Mouse (Mus musculus) MEL (cell line): ENCODE measurements around the gene Thumpd2. TPM values are rescaled to one million over a fixed set of nuclear protein-coding genes. Genes with fewer than 3 reads are reported as not detected.

Experiments
- DNase-seq: peaks from one replicate; pipeline ENCODE4 v3.0.0; 2011; ENCODE audit warnings: low read depth, low spot score
- H3K27ac ChIP-seq: 2 replicates; pipeline ENCODE4 v1.5.1; 2012; ENCODE audit warnings: low read depth, mild to moderate bottlenecking, control low read depth, low read length, moderate library complexity; ENCODE audit not compliant: control insufficient read depth
- H3K27me3 ChIP-seq, 2 experiments: fragments of 150-350 bp in 1 of 2; sonication (generic) in 1 of 2; 2 replicates each; pipeline ENCODE4 v1.6.1; 2012; ENCODE audit warnings: low read length in 2 of 2, mild to moderate bottlenecking in 2 of 2, improper control_type of control experiment in 1 of 2, moderate library complexity in 1 of 2; ENCODE audit not compliant: insufficient read depth in 2 of 2, control insufficient read depth in 1 of 2
- H3K36me3 ChIP-seq, 2 experiments: 2 replicates each; pipeline ENCODE4 v1.6.1; 2012 to 2014; ENCODE audit warnings: low read length in 2 of 2, improper control_type of control experiment in 1 of 2, inconsistent platforms in 1 of 2, mild to moderate bottlenecking in 1 of 2; ENCODE audit not compliant: insufficient read depth in 2 of 2, control insufficient read depth in 1 of 2
- H3K4me1 ChIP-seq, 2 experiments: fragments of 150-350 bp in 1 of 2; sonication (generic) in 1 of 2; 2 replicates each; pipeline ENCODE4 v1.6.1; 2012; ENCODE audit warnings: low read length in 2 of 2, improper control_type of control experiment in 1 of 2, mild to moderate bottlenecking in 1 of 2; ENCODE audit not compliant: insufficient read depth in 2 of 2, control insufficient read depth in 1 of 2
- H3K4me3 ChIP-seq, 2 experiments: fragments of 150-350 bp in 1 of 2; sonication (generic) in 1 of 2; 2 replicates each; pipeline ENCODE4 v1.5.1; 2012; ENCODE audit warnings: low read depth in 2 of 2, low read length in 2 of 2, mild to moderate bottlenecking in 2 of 2, moderate library complexity in 2 of 2, control low read depth in 1 of 2, improper control_type of control experiment in 1 of 2; ENCODE audit not compliant: control insufficient read depth in 1 of 2, insufficient read depth in 1 of 2
- H3K79me2 ChIP-seq: 2 replicates; pipeline ENCODE4 v1.6.1; 2012; ENCODE audit warnings: mild to moderate bottlenecking, low read length, moderate library complexity; ENCODE audit not compliant: control insufficient read depth, poor library complexity, insufficient read depth
- H3K9ac ChIP-seq: 2 replicates; pipeline ENCODE4 v1.6.1; 2012; ENCODE audit warnings: low read depth, mild to moderate bottlenecking, control low read depth, low read length, moderate library complexity; ENCODE audit not compliant: control insufficient read depth, poor library complexity, severe bottlenecking
- H3K9me3 ChIP-seq: fragments of 150-350 bp; sonication (generic); replicated peaks from 2 replicates; pipeline ENCODE4 v1.6.1; 2012; ENCODE audit warnings: mild to moderate bottlenecking, low read length, improper control_type of control experiment, moderate library complexity; ENCODE audit not compliant: insufficient read depth
- CHD2 ChIP-seq: IDR thresholded peaks from 2 replicates; pipeline ENCODE4 v1.6.1; 2011; ENCODE audit warnings: low read length, improper control_type of control experiment
- CTCF ChIP-seq, 3 experiments: IDR thresholded peaks in 2 of 3; conservative IDR thresholded peaks in 1 of 3; 2 replicates each; pipeline ENCODE4 v1.5.1; 2011 to 2012; ENCODE audit warnings: low read length in 3 of 3, low read depth in 2 of 3, mild to moderate bottlenecking in 2 of 3, improper control_type of control experiment in 1 of 3, inconsistent platforms in 1 of 3, mixed read lengths in 1 of 3, moderate library complexity in 1 of 3; ENCODE audit not compliant: control insufficient read depth in 1 of 3, insufficient read depth in 1 of 3, poor library complexity in 1 of 3, severe bottlenecking in 1 of 3
- E2F4 ChIP-seq: IDR thresholded peaks from 2 replicates; pipeline ENCODE4 v1.6.1; 2011; ENCODE audit warnings: low read depth, low read length, improper control_type of control experiment, borderline replicate concordance
- ELF1 ChIP-seq: IDR thresholded peaks from 2 replicates; pipeline ENCODE4 v1.6.1; 2014; ENCODE audit warnings: low read depth, mild to moderate bottlenecking, inconsistent platforms, low read length, improper control_type of control experiment, moderate library complexity
- GABPA ChIP-seq: IDR thresholded peaks from 2 replicates; pipeline ENCODE4 v1.6.1; 2012; ENCODE audit warnings: low read depth, mild to moderate bottlenecking, inconsistent platforms, low read length, improper control_type of control experiment, moderate library complexity
- HCFC1 ChIP-seq: IDR thresholded peaks from 2 replicates; pipeline ENCODE4 v1.6.1; 2012; ENCODE audit warnings: low read depth, mild to moderate bottlenecking, inconsistent platforms, low read length, improper control_type of control experiment, moderate library complexity
- MAFK ChIP-seq: IDR thresholded peaks from 2 replicates; pipeline ENCODE4 v1.6.1; 2011; ENCODE audit warnings: low read depth, mild to moderate bottlenecking, low read length, improper control_type of control experiment, borderline replicate concordance
- MAX ChIP-seq: IDR thresholded peaks from 2 replicates; pipeline ENCODE4 v1.6.1; 2011; ENCODE audit warnings: low read length, improper control_type of control experiment
- MXI1 ChIP-seq: IDR thresholded peaks from 2 replicates; pipeline ENCODE4 v1.6.1; 2011; ENCODE audit warnings: mild to moderate bottlenecking, low read depth, low read length, improper control_type of control experiment
- MYB ChIP-seq: IDR thresholded peaks from 2 replicates; pipeline ENCODE4 v1.6.1; 2011; ENCODE audit warnings: mild to moderate bottlenecking, low read depth, low read length, improper control_type of control experiment
- NRF1 ChIP-seq: IDR thresholded peaks from 2 replicates; pipeline ENCODE4 v1.6.1; 2014; ENCODE audit warnings: low read depth, mild to moderate bottlenecking, inconsistent platforms, low read length, improper control_type of control experiment, moderate library complexity; ENCODE audit not compliant: poor library complexity, insufficient read depth, severe bottlenecking
- POLR2AphosphoS5 ChIP-seq: IDR thresholded peaks from 2 replicates; pipeline ENCODE4 v1.6.1; 2012; ENCODE audit warnings: low read depth, borderline replicate concordance, mild to moderate bottlenecking, inconsistent platforms, low read length, moderate library complexity, mixed read lengths
- RCOR1 ChIP-seq: IDR thresholded peaks from 2 replicates; pipeline ENCODE4 v1.6.1; 2012; ENCODE audit warnings: low read depth, mild to moderate bottlenecking, inconsistent platforms, low read length, improper control_type of control experiment
- SMC3 ChIP-seq: IDR thresholded peaks from 2 replicates; pipeline ENCODE4 v1.6.1; 2011; ENCODE audit warnings: low read depth, low read length, improper control_type of control experiment
- ZC3H11A ChIP-seq: IDR thresholded peaks from 2 replicates; pipeline ENCODE4 v1.6.1; 2012; ENCODE audit warnings: low read depth, mild to moderate bottlenecking, inconsistent platforms, low read length, improper control_type of control experiment
- ZNF384 ChIP-seq: IDR thresholded peaks from 2 replicates; pipeline ENCODE4 v1.6.1; 2012; ENCODE audit warnings: low read depth, mild to moderate bottlenecking, inconsistent platforms, low read length, improper control_type of control experiment
- polyA plus RNA-seq, 2 experiments: library from polyadenylated mRNA; stranded (reverse) in 1 of 2; unstranded in 1 of 2; fragments of >175 nt in 1 of 2; fragments of >200 nt in 1 of 2; gene quantifications; 2 replicates each; pipeline versions ENCODE4 v1.2.1 to v1.2.4; 2012; ENCODE audit warnings: low replicate concordance in 2 of 2, low read depth in 1 of 2; ENCODE audit not compliant: insufficient read length in 2 of 2, insufficient read depth in 1 of 2, missing spikeins in 1 of 2
- total RNA-seq: library from RNA; depleted of rRNA; stranded (reverse); fragments of 300-350 nt; gene quantifications from 2 replicates; pipeline ENCODE4 v1.2.3, GENCODE M21; 2012

Gene Thumpd2
- total and polyA plus RNA-seq, 3 experiments = 15.1 to 15.5 TPM; not detected in 1

GRCm38 (mm10) chr17:81056796-81057381 is 8.0 kb downstream of the Thumpd2 start:
- Histone ChIP-seq H3K9ac (no peak overlapping the region), H3K27me3 (no peaks in the 10 kb centered on the region), H3K9me3 (no peaks in the 10 kb centered on the region), H3K4me3 (no peak overlapping the region), H3K4me1 (peaks cover 12 to 19% of the 10 kb centered on the region in 2 experiments; a peak in 2 of 4 replicates), H3K79me2 (peaks cover 11% of the 10 kb centered on the region), H3K27ac (no peak overlapping the region), H3K36me3 (peaks cover 8 to 18% of the 10 kb centered on the region in 2 experiments)
- TF ChIP-seq HCFC1 (no peak), CHD2 (no peak), ELF1 (no peak), MAX (no peak)
- DNase-seq = no peak

GRCm38 (mm10) chr17:81056035-81056434 is 8.8 kb downstream of the Thumpd2 start:
- Histone ChIP-seq H3K9ac (no peak overlapping the region), H3K4me1 (peaks cover 12 to 19% of the 10 kb centered on the region in 2 experiments; a peak in 2 of 4 replicates), H3K9me3 (no peaks in the 10 kb centered on the region), H3K36me3 (peaks cover 8 to 17% of the 10 kb centered on the region in 2 experiments), H3K4me3 (no peak overlapping the region)
- TF ChIP-seq RCOR1 (no peak), ZC3H11A (no peak), GABPA (no peak), E2F4 (no peak)
- TF ChIP-seq, all 39 proteins: peak for 0
- no peaks in the 10 kb centered on the region for H3K27me3 ChIP-seq
- peak overlapping the region; percentile 23; the same call in 1 of the 2 replicates for H3K27ac ChIP-seq
- peaks cover 8% of the 10 kb centered on the region for H3K79me2 ChIP-seq
- DNase-seq = no peak

GRCm38 (mm10) chr17:81055522-81055921 is 9.4 kb downstream of the Thumpd2 start:
- Histone ChIP-seq H3K79me2 (peaks cover 8% of the 10 kb centered on the region), H3K36me3 (peaks cover 8 to 17% of the 10 kb centered on the region in 2 experiments), H3K9ac (no peak overlapping the region), H3K27ac (no peak overlapping the region), H3K9me3 (no peaks in the 10 kb centered on the region), H3K4me3 (no peak overlapping the region)
- no peak for DNase-seq
- TF ChIP-seq CHD2 (no peak), MXI1 (no peak), MAFK (no peak), GABPA (no peak), MYB (no peak), SMC3 (no peak), E2F4 (no peak), POLR2AphosphoS5 (no peak), CTCF (IDR thresholded peaks at IDR 0.05 in 2 of 3, conservative IDR thresholded peaks at IDR 0.05 in 1 of 3; ENCODE audit: control insufficient read depth in 1 of 3, insufficient read depth in 1 of 3, low read depth in 2 of 3, low read length in 3 of 3, poor library complexity in 1 of 3, severe bottlenecking in 1 of 3) (no peak), MAX (no peak), NRF1 (no peak), ZNF384 (no peak), HCFC1 (no peak)
- TF ChIP-seq, all 39 proteins: peak for 0
- H3K4me1 ChIP-seq = peaks cover 12 to 19% of the 10 kb centered on the region in 2 experiments; a peak in 2 of 4 replicates
- H3K27me3 ChIP-seq = no peaks in the 10 kb centered on the region
